Mouse (Mus musculus): ENCODE results near the gene Nepro.

GRCm38 (mm10) chr16:44684646-44685045, 39.5 kb upstream of the Nepro start:
- TF ChIP-seq CTCF (IDR thresholded peaks at IDR 0.05; ENCODE audit: low read depth, low read length) (no peak), POLR2A (IDR thresholded peaks at IDR 0.05; ENCODE audit: insufficient read depth, low read length) (no peak)
